Mouse (Mus musculus) forebrain, embryonic 11.5 days (tissue): ENCODE results near the gene Hamp. TPM values are rescaled to one million over a fixed set of nuclear protein-coding genes. Genes with fewer than 3 reads are reported as not detected.

ENCODE experiments used
- ATAC-seq: fragments of 200-750 bp; cut with Nextera tagmentation; replicated peaks from 2 replicates; pipeline ENCODE4 v1.8.0; 2017; ENCODE audit warnings: moderate TSS enrichment; ENCODE audit not compliant: low FRiP score
- DNase-seq: peaks from one replicate; pipeline ENCODE4 v3.0.0-alpha.2; 2017; ENCODE audit warnings: low spot score
- H3K27ac ChIP-seq: fragments of 300-500 bp; sonication (generic); 2 replicates; pipeline ENCODE4 v1.5.1; 2014; ENCODE audit warnings: low read depth, low read length
- H3K27me3 ChIP-seq: fragments of 300-500 bp; sonication (generic); 2 replicates; pipeline ENCODE4 v1.6.1; 2014; ENCODE audit warnings: mild to moderate bottlenecking, low read length, mixed read lengths; ENCODE audit not compliant: control insufficient read depth, insufficient read depth
- H3K36me3 ChIP-seq: fragments of 300-500 bp; sonication (generic); 2 replicates; pipeline ENCODE4 v1.6.1; 2014; ENCODE audit warnings: mild to moderate bottlenecking, low read length, moderate library complexity, mixed read lengths; ENCODE audit not compliant: control insufficient read depth, insufficient read depth
- H3K4me1 ChIP-seq: fragments of 300-500 bp; sonication (generic); replicated peaks from 2 replicates; pipeline ENCODE4 v1.6.1; 2014; ENCODE audit warnings: low read length, mixed read lengths; ENCODE audit not compliant: control insufficient read depth, insufficient read depth
- H3K4me2 ChIP-seq: fragments of 300-500 bp; sonication (generic); 2 replicates; pipeline ENCODE4 v1.6.1; 2014; ENCODE audit warnings: low read depth, mild to moderate bottlenecking, low read length, moderate library complexity, mixed read lengths; ENCODE audit not compliant: severe bottlenecking
- H3K4me3 ChIP-seq: fragments of 300-500 bp; sonication (generic); 2 replicates; pipeline ENCODE4 v1.5.1; 2014; ENCODE audit warnings: low read depth, low read length
- H3K9ac ChIP-seq: fragments of 300-500 bp; sonication (generic); 2 replicates; pipeline ENCODE4 v1.6.1; 2014; ENCODE audit warnings: low read length
- H3K9me3 ChIP-seq: fragments of 300-500 bp; sonication (generic); 2 replicates; pipeline ENCODE4 v1.6.1; 2016; ENCODE audit warnings: low read length, mixed read lengths; ENCODE audit not compliant: control insufficient read depth
- WGBS: fragments of 180-500 bp; shearing (Covaris S2); extraction: QIAGEN DNeasy Blood & Tissue Kit; methylation state at CpG from one replicate; pipeline ENCODE4 v1.1.7; 2014; 5-methylcytosine and 5-hydroxymethylcytosine counted together
- polyA plus RNA-seq: library from polyadenylated mRNA; unstranded; fragments of >200 nt; fragmentation: Nextera tagmentation; extraction: Ambion mirVana; gene quantifications from 2 replicates; pipeline ENCODE4 v1.2.1, GENCODE M21; 2014

The Hamp gene
- polyA plus RNA-seq, 1 experiment from 2014 or later: not detected

DNA sequence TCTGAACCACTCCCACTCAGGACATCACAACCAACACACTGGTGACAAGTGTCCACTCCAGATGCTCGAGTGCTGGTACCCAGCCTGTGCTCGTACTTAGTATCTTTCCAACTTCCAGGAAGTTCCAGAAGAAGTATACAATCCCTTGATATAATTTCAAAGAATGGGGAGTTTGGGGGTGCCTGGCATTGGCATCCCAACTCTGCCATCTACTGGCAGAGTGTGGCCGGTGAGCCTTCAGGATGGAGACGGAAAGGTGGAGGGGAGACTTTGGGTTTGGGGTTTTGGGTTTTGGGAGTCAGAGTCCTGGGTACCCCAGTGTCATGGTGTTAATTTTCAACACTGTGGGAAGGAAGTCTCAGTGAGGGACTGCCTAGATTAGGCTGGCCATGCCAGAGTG lies 39.8 kb downstream of the Hamp start:
- DNase-seq: no peak
- Histone ChIP-seq H3K27me3 (peaks cover 2% of the 10 kb centered on the region; the same call in 1 of the 2 replicates), H3K9me3 (no peaks in the 10 kb centered on the region), H3K4me2 (no peak overlapping the region), H3K9ac (no peak overlapping the region), H3K4me1 (0 out of 2 replicates have a peak, but pooled peaks cover 2% of the 10 kb centered on the region), H3K36me3 (no peaks in the 10 kb centered on the region), H3K4me3 (no peak overlapping the region), H3K27ac (no peak overlapping the region)
- ATAC-seq: no peak
- WGBS: 60% methylated on average over 4 of the region's 4 CpGs

DNA sequence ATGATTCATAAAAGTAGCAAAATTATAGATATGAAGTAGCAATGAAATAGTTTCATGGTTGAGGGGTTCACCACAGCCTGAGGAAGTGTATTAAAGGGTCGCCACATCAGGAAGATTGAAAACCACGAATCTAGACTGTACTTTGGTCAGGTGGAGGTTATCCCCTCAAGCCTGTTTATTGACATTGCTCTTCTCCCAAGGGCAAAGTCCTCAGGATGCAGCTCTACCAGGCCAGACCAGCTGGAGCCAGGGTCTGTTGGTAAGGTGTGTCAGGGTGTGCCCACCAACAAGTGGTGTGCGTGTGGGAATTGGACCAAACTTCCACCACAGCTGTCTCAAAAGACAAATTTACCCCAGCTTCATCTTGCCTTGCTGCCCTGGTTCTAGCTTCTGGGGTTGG lies 48.6 kb downstream of the Hamp start:
- no peaks in the 10 kb centered on the region for H3K9me3 ChIP-seq
- no peaks in the 10 kb centered on the region for H3K36me3 ChIP-seq
- 91% methylated on average over 3 of the region's 3 CpGs for WGBS
- DNase-seq: no peak
- H3K27me3 ChIP-seq: no peaks in the 10 kb centered on the region
- ATAC-seq: no peak
- H3K4me2 ChIP-seq: no peak overlapping the region
- no peak overlapping the region for H3K27ac ChIP-seq
- no peaks in the 10 kb centered on the region for H3K4me1 ChIP-seq
- H3K4me3 ChIP-seq: no peak overlapping the region
- H3K9ac ChIP-seq: no peak overlapping the region

DNA sequence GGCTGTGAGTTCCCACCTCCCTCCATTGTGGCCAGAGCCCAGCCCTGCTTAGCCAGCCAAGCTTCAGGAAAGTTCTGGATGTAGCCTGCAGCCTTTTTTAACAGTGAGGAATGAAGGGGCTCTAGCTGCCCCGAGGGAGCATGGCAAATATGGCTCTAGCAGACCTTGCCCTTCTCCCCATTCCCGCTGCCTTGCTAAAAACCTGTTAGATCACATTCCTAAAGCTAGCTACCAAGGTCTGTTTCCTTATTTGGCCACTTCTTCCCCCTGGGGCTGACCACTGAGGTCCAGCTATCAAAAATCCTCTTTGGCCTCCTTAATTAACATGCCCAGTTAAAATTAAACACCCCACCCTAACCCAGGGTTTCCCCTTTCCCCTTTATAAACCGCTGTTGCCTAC lies 51.3 kb downstream of the Hamp start:
- Histone ChIP-seq H3K4me2 (no peak overlapping the region), H3K9me3 (no peaks in the 10 kb centered on the region), H3K9ac (no peak overlapping the region), H3K4me3 (no peak overlapping the region), H3K27ac (no peak overlapping the region), H3K27me3 (no peaks in the 10 kb centered on the region), H3K36me3 (no peaks in the 10 kb centered on the region), H3K4me1 (no peaks in the 10 kb centered on the region)
- DNase-seq (no peak), ATAC-seq (no peak)
- 59% methylated on average over 3 of the region's 3 CpGs for WGBS

Other genes starting within 250 kb of the Hamp start
- not detected in 2 replicates for gene 2200002J24Rik, start 245.1 kb downstream of the Hamp start, polyA plus RNA-seq
- gene Atp4a, start 231.8 kb downstream of the Hamp start, polyA plus RNA-seq: 0.72 and 1.7 TPM in 2 replicates
- 133 and 153 TPM in 2 replicates for gene Tmem147, start 214.5 kb downstream of the Hamp start, polyA plus RNA-seq
- gene Gapdhs, start 200.4 kb downstream of the Hamp start, polyA plus RNA-seq: 0.33 and 1.5 TPM in 2 replicates
- 0.27 and 1.8 TPM in 2 replicates for gene Sbsn, start 192.6 kb downstream of the Hamp start, polyA plus RNA-seq
- not detected in 2 replicates for gene Dmkn, start 180.3 kb downstream of the Hamp start, polyA plus RNA-seq
- gene Krtdap, start 156.1 kb downstream of the Hamp start, polyA plus RNA-seq: not detected in 2 replicates
- not detected in 2 replicates for gene Ffar2, start 120.3 kb downstream of the Hamp start, polyA plus RNA-seq
- gene Ffar3, start 87.9 kb downstream of the Hamp start, polyA plus RNA-seq: not detected in 2 replicates
- gene Ffar1, start 82.5 kb downstream of the Hamp start, polyA plus RNA-seq: not detected in 2 replicates
- not detected in 2 replicates for gene Cd22, start 63.7 kb downstream of the Hamp start, polyA plus RNA-seq
- gene Mag, start 29.2 kb downstream of the Hamp start, polyA plus RNA-seq: 0.11 and 0.20 TPM in 2 replicates
- gene Hamp2, start 19.4 kb downstream of the Hamp start, polyA plus RNA-seq: not detected in 2 replicates
- gene Usf2, start 12.8 kb upstream of the Hamp start, polyA plus RNA-seq: 28.4 and 29.3 TPM in 2 replicates
- gene Lsr, start 29.4 kb upstream of the Hamp start, polyA plus RNA-seq: 30.8 and 32.5 TPM in 2 replicates
- 0.81 and 1.3 TPM in 2 replicates for gene Fam187b, start 29.8 kb upstream of the Hamp start, polyA plus RNA-seq
- 10.2 and 12.9 TPM in 2 replicates for gene Fxyd5, start 98.4 kb upstream of the Hamp start, polyA plus RNA-seq
- gene Fxyd7, start 107.4 kb upstream of the Hamp start, polyA plus RNA-seq: 4.1 and 4.9 TPM in 2 replicates
- 2.9 and 4.0 TPM in 2 replicates for gene Fxyd1, start 113.2 kb upstream of the Hamp start, polyA plus RNA-seq
- 0.36 and 0.44 TPM in 2 replicates for gene Lgi4, start 115.3 kb upstream of the Hamp start, polyA plus RNA-seq
- gene Fxyd3, start 132.7 kb upstream of the Hamp start, polyA plus RNA-seq: 2.0 and 3.3 TPM in 2 replicates
- gene Hpn, start 171.3 kb upstream of the Hamp start, polyA plus RNA-seq: 0.29 and 0.39 TPM in 2 replicates
- 0.84 and 1.2 TPM in 2 replicates for gene Scn1b, start 183.0 kb upstream of the Hamp start, polyA plus RNA-seq
- 133 and 135 TPM in 2 replicates for gene Gramd1a, start 211.9 kb upstream of the Hamp start, polyA plus RNA-seq